Mouse (Mus musculus) hindbrain, embryonic 16.5 days (tissue): Measurements from ENCODE around the gene Lrrtm3. TPM values are rescaled to one million over a fixed set of nuclear protein-coding genes. Genes with fewer than 3 reads are reported as not detected.
A peak's percentile ranks its signal among the peaks of the same experiment; 100 is the strongest.

Source experiments
- ATAC-seq: fragments of 200-750 bp; cut with Nextera tagmentation; 2 replicates; pipeline ENCODE4 v1.8.0; 2017; ENCODE audit warnings: moderate TSS enrichment, moderate library complexity
- H3K27ac ChIP-seq: fragments of 300-500 bp; sonication (generic); 2 replicates; pipeline ENCODE4 v1.5.1; 2014; ENCODE audit warnings: low read depth, mild to moderate bottlenecking, control low read depth, low read length, moderate library complexity
- H3K27me3 ChIP-seq: fragments of 300-500 bp; sonication (generic); replicated peaks from 2 replicates; pipeline ENCODE4 v1.6.1; 2014; ENCODE audit warnings: low read length; ENCODE audit not compliant: control insufficient read depth, insufficient read depth
- H3K36me3 ChIP-seq: fragments of 300-500 bp; sonication (generic); 2 replicates; pipeline ENCODE4 v1.6.1; 2014; ENCODE audit warnings: mild to moderate bottlenecking, low read length, moderate library complexity, mixed read lengths; ENCODE audit not compliant: control insufficient read depth, insufficient read depth
- H3K4me1 ChIP-seq: fragments of 300-500 bp; sonication (generic); 2 replicates; pipeline ENCODE4 v1.6.1; 2014; ENCODE audit warnings: low read depth, low read length; ENCODE audit not compliant: control insufficient read depth, insufficient read depth
- H3K4me2 ChIP-seq: fragments of 300-500 bp; sonication (generic); 2 replicates; pipeline ENCODE4 v1.6.1; 2014; ENCODE audit warnings: mild to moderate bottlenecking, low read length, control low read depth, moderate library complexity
- H3K4me3 ChIP-seq: fragments of 300-500 bp; sonication (generic); 2 replicates; pipeline ENCODE4 v1.5.1; 2014; ENCODE audit warnings: mild to moderate bottlenecking, low read length, control low read depth, moderate library complexity
- H3K9ac ChIP-seq: fragments of 300-500 bp; sonication (generic); 2 replicates; pipeline ENCODE4 v1.6.1; 2014; ENCODE audit warnings: low read depth, mild to moderate bottlenecking, control low read depth, low read length, moderate library complexity
- H3K9me3 ChIP-seq: fragments of 300-500 bp; sonication (generic); 2 replicates; pipeline ENCODE4 v1.6.1; 2014; ENCODE audit warnings: mild to moderate bottlenecking, low read length, moderate library complexity; ENCODE audit not compliant: control insufficient read depth
- WGBS: fragments of 180-500 bp; shearing (Covaris S2); extraction: QIAGEN DNeasy Blood & Tissue Kit; methylation state at CpG from one replicate; pipeline ENCODE4 v1.1.7; 2014; 5-methylcytosine and 5-hydroxymethylcytosine counted together
- polyA plus RNA-seq: library from polyadenylated mRNA; unstranded; fragments of >200 nt; fragmentation: Nextera tagmentation; extraction: Ambion mirVana; gene quantifications from 2 replicates; pipeline ENCODE4 v1.2.1, GENCODE M21; 2015

Lrrtm3 gene
- polyA plus RNA-seq, 1 experiment from 2014 or later = 45.7 TPM

GRCm38 (mm10) chr10:63954308-63954930 is 135.7 kb downstream of the Lrrtm3 start:
- ATAC-seq = peak; percentile 79
- 14% methylated on average over 6 of the region's 7 CpGs for WGBS
- Histone ChIP-seq H3K27me3 (no peaks in the 10 kb centered on the region), H3K9ac (no peak overlapping the region), H3K36me3 (no peaks in the 10 kb centered on the region), H3K9me3 (no peaks in the 10 kb centered on the region), H3K4me3 (no peak overlapping the region), H3K27ac (peak overlapping the region; percentile 34; the same call in 1 of the 2 replicates), H3K4me1 (no peaks in the 10 kb centered on the region), H3K4me2 (no peak overlapping the region)

DNA sequence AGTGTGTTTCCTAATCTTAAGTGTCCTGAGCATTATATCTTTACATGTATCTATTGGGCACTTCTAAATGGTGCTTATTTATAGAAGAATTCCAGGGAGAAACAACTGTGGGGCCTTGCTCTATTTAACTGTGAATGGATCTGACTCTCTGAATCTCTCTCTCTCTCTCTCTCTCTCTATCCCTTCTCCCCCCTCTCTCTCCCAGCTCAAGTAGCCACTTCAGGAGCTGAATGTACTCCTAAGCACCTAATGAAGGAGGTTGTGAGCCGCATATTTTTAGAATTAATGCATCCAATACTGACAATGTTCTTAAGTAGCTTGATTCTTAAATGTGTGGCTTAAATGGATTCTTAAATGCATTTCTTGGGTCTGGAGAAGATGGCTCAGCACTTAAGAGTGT is 138.6 kb downstream of the Lrrtm3 start:
- Histone ChIP-seq H3K4me1 (no peaks in the 10 kb centered on the region), H3K9ac (no peak overlapping the region), H3K36me3 (no peaks in the 10 kb centered on the region), H3K27ac (no peak overlapping the region), H3K4me3 (no peak overlapping the region), H3K9me3 (no peaks in the 10 kb centered on the region), H3K27me3 (no peaks in the 10 kb centered on the region), H3K4me2 (no peak overlapping the region)
- WGBS = 97% methylated on average over 1 of the region's 1 CpGs
- no peak for ATAC-seq

GRCm38 (mm10) chr10:63950867-63951266 is 139.2 kb downstream of the Lrrtm3 start:
- Histone ChIP-seq H3K4me3 (no peak overlapping the region), H3K9me3 (no peaks in the 10 kb centered on the region), H3K4me2 (no peak overlapping the region), H3K27me3 (no peaks in the 10 kb centered on the region), H3K9ac (no peak overlapping the region), H3K27ac (no peak overlapping the region), H3K36me3 (no peaks in the 10 kb centered on the region), H3K4me1 (0 out of 2 replicates have a peak, but pooled peaks cover 2% of the 10 kb centered on the region)
- ATAC-seq = no peak
- 49% methylated on average over 8 of the region's 8 CpGs for WGBS

GRCm38 (mm10) chr10:63947266-63947665 is 142.8 kb downstream of the Lrrtm3 start:
- Histone ChIP-seq H3K36me3 (no peaks in the 10 kb centered on the region), H3K27ac (no peak overlapping the region), H3K9me3 (no peaks in the 10 kb centered on the region), H3K27me3 (no peaks in the 10 kb centered on the region), H3K4me3 (no peak overlapping the region), H3K4me2 (no peak overlapping the region), H3K4me1 (0 out of 2 replicates have a peak, but pooled peaks cover 3% of the 10 kb centered on the region), H3K9ac (no peak overlapping the region)
- 56% methylated on average over 4 of the region's 4 CpGs for WGBS
- ATAC-seq = no peak

GRCm38 (mm10) chr10:63945534-63945933 is 144.5 kb downstream of the Lrrtm3 start:
- 0 out of 2 replicates have a peak, but pooled peaks cover 3% of the 10 kb centered on the region for H3K4me1 ChIP-seq
- WGBS = 43% methylated on average over 3 of the region's 3 CpGs
- H3K27me3 ChIP-seq = no peaks in the 10 kb centered on the region
- ATAC-seq = peak; percentile 53; the same call in 1 of the 2 replicates
- H3K4me3 ChIP-seq = no peak overlapping the region
- no peak overlapping the region for H3K4me2 ChIP-seq
- H3K27ac ChIP-seq = no peak overlapping the region
- H3K9me3 ChIP-seq = no peaks in the 10 kb centered on the region
- no peak overlapping the region for H3K9ac ChIP-seq
- no peaks in the 10 kb centered on the region for H3K36me3 ChIP-seq

GRCm38 (mm10) chr10:63933946-63934345 is 156.1 kb downstream of the Lrrtm3 start:
- peak; percentile 67; the same call in 1 of the 2 replicates for ATAC-seq
- H3K4me3 ChIP-seq = no peak overlapping the region
- no peak overlapping the region for H3K9ac ChIP-seq
- no peak overlapping the region for H3K27ac ChIP-seq
- 63% methylated on average over 5 of the region's 5 CpGs for WGBS
- H3K9me3 ChIP-seq = no peaks in the 10 kb centered on the region
- no peaks in the 10 kb centered on the region for H3K4me1 ChIP-seq
- H3K27me3 ChIP-seq = no peaks in the 10 kb centered on the region
- H3K36me3 ChIP-seq = no peaks in the 10 kb centered on the region
- no peak overlapping the region for H3K4me2 ChIP-seq

- no peak within 1 kb of the TSS for H3K27ac ChIP-seq
- no peak within 1 kb of the TSS for H3K9ac ChIP-seq
- no peaks in the 10 kb centered on the region for H3K9me3 ChIP-seq
- no peaks in the 10 kb centered on the region for H3K4me1 ChIP-seq
- ATAC-seq = no peak
- H3K4me2 ChIP-seq = no peak within 1 kb of the TSS
- H3K27me3 ChIP-seq = no peaks in the 10 kb centered on the region
- H3K4me3 ChIP-seq = no peak within 1 kb of the TSS
- no peaks in the 10 kb centered on the region for H3K36me3 ChIP-seq
Observed at GRCm38 (mm10) chr10:63927334-63927733, 162.7 kb downstream of the Lrrtm3 start, which contains the start of gene Gm10118. TSS of gene Gm10118 (minus strand) at chr10:63927434.

DNA sequence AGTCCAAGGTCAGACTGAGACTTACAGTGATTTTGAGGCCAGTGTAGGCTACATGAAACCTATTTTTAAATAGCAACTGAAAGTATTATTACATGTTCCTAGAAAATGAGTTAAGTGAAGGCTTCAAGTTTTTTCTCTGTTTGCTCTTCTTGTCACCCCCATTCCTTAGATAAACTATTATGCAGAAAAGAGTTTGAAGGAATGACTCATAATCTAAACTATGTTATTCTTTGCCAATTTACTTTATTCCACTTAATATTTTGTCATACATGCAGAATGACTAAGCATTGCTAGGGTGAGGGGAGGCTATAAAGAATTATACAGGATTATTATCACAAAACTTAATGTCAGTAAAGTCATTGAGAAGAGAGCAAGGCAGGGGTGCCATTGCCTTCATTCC is 181.2 kb downstream of the Lrrtm3 start:
- H3K4me2 ChIP-seq = no peak overlapping the region
- no peak overlapping the region for H3K9ac ChIP-seq
- H3K27ac ChIP-seq = no peak overlapping the region
- no peaks in the 10 kb centered on the region for H3K27me3 ChIP-seq
- no peak for ATAC-seq
- H3K36me3 ChIP-seq = no peaks in the 10 kb centered on the region
- no peaks in the 10 kb centered on the region for H3K4me1 ChIP-seq
- no peak overlapping the region for H3K4me3 ChIP-seq
- no peaks in the 10 kb centered on the region for H3K9me3 ChIP-seq

- no peak overlapping the region for H3K4me3 ChIP-seq
- no peak overlapping the region for H3K4me2 ChIP-seq
- H3K4me1 ChIP-seq = no peaks in the 10 kb centered on the region
- ATAC-seq = no peak
- H3K36me3 ChIP-seq = no peaks in the 10 kb centered on the region
- no peaks in the 10 kb centered on the region for H3K9me3 ChIP-seq
- H3K27me3 ChIP-seq = no peaks in the 10 kb centered on the region
- no peak overlapping the region for H3K27ac ChIP-seq
- no peak overlapping the region for H3K9ac ChIP-seq
Observed at GRCm38 (mm10) chr10:63899891-63900290, 190.2 kb downstream of the Lrrtm3 start.
